ENCODE assay signal across 33 mouse cellular contexts in genomic region chr15:10338606-10339005, GRCm38 (mm10). TPM values are rescaled to one million over a fixed set of nuclear protein-coding genes. Genes with fewer than 3 reads are reported as not detected.
A peak's percentile ranks its signal among the peaks of the same experiment; 100 is the strongest.
DNase-seq lines count a peak whose midpoint lies in the region.
"Had no signal": no experiment of that assay in that cellular context is flagged by ENCODE, and none has a peak within 500 bp of the region (broad histone marks: within the 10 kb centered on the region; RNA-seq: fewer than 3 reads in every experiment).

No protein-coding gene starts in this region.

- H3K27me3 ChIP-seq in midbrain, embryonic 10.5 days (ENCODE audit: low read depth, poor library complexity, severe bottlenecking): no peaks in the 10 kb centered on the region
- H3K27me3 ChIP-seq: forebrain, embryonic 12.5 days; hindbrain, embryonic 12.5 days; kidney, embryonic 15.5 days; limb, embryonic 12.5 days; liver, embryonic 13.5 days; lung, embryonic 15.5 days; megakaryocyte, embryonic 14.5 days had no signal

- H3K9me3 ChIP-seq in midbrain, embryonic 10.5 days (replicated peaks): no peaks in the 10 kb centered on the region
- H3K9me3 ChIP-seq: forebrain, embryonic 12.5 days; hindbrain, embryonic 12.5 days; kidney, embryonic 15.5 days; limb, embryonic 12.5 days; liver, embryonic 13.5 days; lung, embryonic 15.5 days; megakaryocyte, embryonic 14.5 days had no signal

- H3K27ac ChIP-seq in midbrain, embryonic 10.5 days (replicated peaks): no peak overlapping the region
- H3K27ac ChIP-seq: forebrain, embryonic 12.5 days; hindbrain, embryonic 12.5 days; kidney, embryonic 15.5 days; limb, embryonic 12.5 days; liver, embryonic 13.5 days; lung, embryonic 15.5 days had no signal

- no peaks in the 10 kb centered on the region for H3K36me3 ChIP-seq in midbrain, embryonic 10.5 days
- H3K36me3 ChIP-seq: forebrain, embryonic 12.5 days; hindbrain, embryonic 12.5 days; kidney, embryonic 15.5 days; limb, embryonic 12.5 days; liver, embryonic 13.5 days; lung, embryonic 15.5 days had no signal

- DNase-seq in adrenal gland, postnatal 10 days: peak; percentile 16
- no peak for DNase-seq in adrenal gland, adult 18-20 months (ENCODE audit: low spot score in 2 of 2)
- peak; percentile 10 to 12 for DNase-seq in heart, adult 9 months (ENCODE audit: low spot score in 2 of 2)
- no peak for DNase-seq in heart, postnatal 4 days
- peak; percentile 51 for DNase-seq in NIH3T3 (ENCODE audit: low read depth)
- DNase-seq in lung, postnatal 10 days: peak; percentile 1
- DNase-seq in right cerebral cortex, adult 2 months (ENCODE audit: low spot score in 2 of 2): no peak
- no peak for DNase-seq in midbrain, embryonic 10.5 days (ENCODE audit: low spot score)
- DNase-seq: adrenal gland, postnatal 14 days; cerebellum, adult 9-10 months; kidney, adult 11 months; kidney, postnatal 36 days; liver, embryonic 13.5 days; midbrain, embryonic 14.5 days; right cerebral cortex, postnatal 25 days; thymus, postnatal 14 days had no signal

- H3K4me3 ChIP-seq in midbrain, embryonic 10.5 days: no peak overlapping the region
- H3K4me3 ChIP-seq: forebrain, embryonic 12.5 days; hindbrain, embryonic 12.5 days; kidney, embryonic 15.5 days; limb, embryonic 12.5 days; liver, embryonic 13.5 days; lung, embryonic 15.5 days; megakaryocyte, embryonic 14.5 days had no signal

- no peaks in the 10 kb centered on the region for H3K4me1 ChIP-seq in midbrain, embryonic 10.5 days
- H3K4me1 ChIP-seq: forebrain, embryonic 12.5 days; hindbrain, embryonic 12.5 days; kidney, embryonic 15.5 days; limb, embryonic 12.5 days; liver, embryonic 13.5 days; lung, embryonic 15.5 days; megakaryocyte, embryonic 14.5 days had no signal

- WGBS in midbrain, embryonic 10.5 days: 89% methylated on average over 3 of the region's 3 CpGs

RNA-seq across cellular contexts. Expression of gene Gm21973, which starts 13.4 kb away (rescaled TPM):
- total RNA-seq in adrenal gland, postnatal 10 days (2021): not detected
- total RNA-seq in adrenal gland, adult 18-20 months (2021): not detected
- not detected for total RNA-seq in heart, postnatal 4 days (2021)
- polyA plus RNA-seq in midbrain, embryonic 10.5 days (2016; fragmentation: Nextera tagmentation; extraction: Ambion mirVana): not detected in 2 replicates
- total RNA-seq: common myeloid progenitor, adult 5-6 weeks; gastrocnemius, adult 8-10 months; granulocyte monocyte progenitor cell, adult 5-6 weeks; left cerebral cortex, postnatal 14 days had no signal
- polyA plus RNA-seq: brain, embryonic 14.5 days; forebrain, embryonic 12.5 days; frontal cortex, adult 2 months; heart, embryonic 16.5 days; hindbrain, embryonic 12.5 days; kidney, embryonic 15.5 days; limb, embryonic 12.5 days; liver, embryonic 13.5 days; lung, embryonic 15.5 days; midbrain, embryonic 14.5 days; neural tube, embryonic 11.5 days; Patski; spleen, adult 2 months; testis, adult 2 months had no signal

RNA-seq across cellular contexts. Expression of gene Agxt2, which starts 19.7 kb away (rescaled TPM):
- total RNA-seq in adrenal gland, postnatal 10 days (2021): 10 to 100 TPM in 1 of 2 experiments, 1 to 10 TPM in 1; 9.7 to 23.4 TPM
- total RNA-seq in adrenal gland, adult 18-20 months (2021): 1 to 10 TPM; 1.1 to 6.8 TPM
- total RNA-seq in heart, postnatal 4 days (2021): not detected
- not detected in 2 replicates for polyA plus RNA-seq in midbrain, embryonic 10.5 days (2016; fragmentation: Nextera tagmentation; extraction: Ambion mirVana)
- total RNA-seq: common myeloid progenitor, adult 5-6 weeks; gastrocnemius, adult 8-10 months; granulocyte monocyte progenitor cell, adult 5-6 weeks; left cerebral cortex, postnatal 14 days had no signal
- polyA plus RNA-seq: brain, embryonic 14.5 days; forebrain, embryonic 12.5 days; frontal cortex, adult 2 months; heart, embryonic 16.5 days; hindbrain, embryonic 12.5 days; limb, embryonic 12.5 days; lung, embryonic 15.5 days; midbrain, embryonic 14.5 days; neural tube, embryonic 11.5 days; Patski; spleen, adult 2 months; testis, adult 2 months had no signal

Comparison
In these comparisons a context has a peak if more than half of its experiments do, and no peak if none do; other contexts are left out.
1. DNase-seq: peak in adrenal gland, postnatal 10 days (single experiment), heart, adult 9 months (2 of 2), NIH3T3 (single experiment) and lung, postnatal 10 days (single experiment); none in adrenal gland, adult 18-20 months (0 of 2), heart, postnatal 4 days (single experiment), right cerebral cortex, adult 2 months (0 of 2) and midbrain, embryonic 10.5 days (single experiment).